Mouse (Mus musculus) layer of hippocampus, postnatal 36 days (tissue): Measurements from ENCODE around the gene Vps4b. TPM values are rescaled to one million over a fixed set of nuclear protein-coding genes. Genes with fewer than 3 reads are reported as not detected.
"Not testable (repeated sequence)": the region's sequence is repeated elsewhere in the genome, so short reads cannot be mapped to it uniquely, and the experiment has no call there.

Experiments
- DNase-seq, 2 experiments: peaks; one replicate each; pipeline ENCODE4 v3.0.0; 2022
- total RNA-seq, 2 experiments: library from RNA; stranded (reverse); gene quantifications; 2 replicates each; pipeline ENCODE4 v1.2.3; 2021

Gene Vps4b
- total RNA-seq, 2 experiments from 2014 or later: 60.8 to 61.6 TPM

- DNase-seq: no peak
Measured at GRCm38 (mm10) chr1:106750656-106751055, 45.9 kb downstream of the Vps4b start.

- no peak for DNase-seq
Measured at GRCm38 (mm10) chr1:106748555-106749315, 47.8 kb downstream of the Vps4b start.

- no peak for DNase-seq
Measured at GRCm38 (mm10) chr1:106742980-106743379, 53.5 kb downstream of the Vps4b start.

- no peak for DNase-seq
Measured at GRCm38 (mm10) chr1:106740735-106741134, 55.8 kb downstream of the Vps4b start.

- no peak for DNase-seq
Measured at GRCm38 (mm10) chr1:106739810-106740209, 56.7 kb downstream of the Vps4b start.

- no peak for DNase-seq
Measured at GRCm38 (mm10) chr1:106738092-106738491, 58.4 kb downstream of the Vps4b start.

- no peak for DNase-seq
Measured at GRCm38 (mm10) chr1:106736211-106736610, 60.3 kb downstream of the Vps4b start.

GRCm38 (mm10) chr1:106735586-106735985, 60.9 kb downstream of the Vps4b start:
- DNase-seq: peak in 1 of 2 experiments; percentile 33

GRCm38 (mm10) chr1:106722061-106722460, 74.5 kb downstream of the Vps4b start:
- DNase-seq: no peak

- not testable (repeated sequence) for DNase-seq
Measured at GRCm38 (mm10) chr1:106717736-106718135, 78.8 kb downstream of the Vps4b start.

- peak; percentile 63 to 70 for DNase-seq
Measured at GRCm38 (mm10) chr1:106717071-106717601, 79.4 kb downstream of the Vps4b start.

- DNase-seq: no peak
Measured at GRCm38 (mm10) chr1:106716141-106716540, 80.4 kb downstream of the Vps4b start.

- no peak for DNase-seq
Measured at GRCm38 (mm10) chr1:106715111-106716083, 81.1 kb downstream of the Vps4b start.

GRCm38 (mm10) chr1:106714530-106714981, 82.0 kb downstream of the Vps4b start:
- no peak for DNase-seq

Other genes starting within 250 kb of the Vps4b start
- gene Bcl2, start 82.5 kb downstream of the Vps4b start, total RNA-seq: 1 to 10 TPM; 9.3 to 9.4 TPM
- gene Kdsr, start 37.0 kb downstream of the Vps4b start, total RNA-seq: 10 to 100 TPM; 23.6 to 23.9 TPM
- not detected for gene Serpinb5, start 64.4 kb upstream of the Vps4b start, total RNA-seq
- not detected for gene Serpinb12, start 137.7 kb upstream of the Vps4b start, total RNA-seq
- gene Serpinb13, start 184.3 kb upstream of the Vps4b start, total RNA-seq: not detected